Comparison of ENCODE assay signal across 19 mouse cellular contexts in the genomic region with DNA sequence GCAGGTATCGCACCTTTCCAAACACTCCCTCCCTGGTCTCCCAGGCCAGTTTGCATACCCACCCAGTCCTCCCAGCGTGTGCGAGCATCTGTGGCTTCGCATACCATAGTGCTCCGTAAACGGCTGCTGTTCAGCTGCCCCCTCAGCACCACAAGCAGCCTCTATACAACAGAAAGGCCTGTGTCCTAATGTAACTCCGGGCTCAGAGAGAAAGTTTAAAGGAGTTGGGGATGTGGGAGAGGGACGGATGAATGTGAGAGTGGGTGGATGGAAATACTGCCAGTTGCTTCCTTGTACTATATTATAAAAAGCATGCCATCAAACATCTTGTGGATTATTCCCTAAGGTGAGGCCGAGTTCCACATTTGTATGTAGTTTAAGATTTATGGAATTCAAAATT.
"Had no signal": no experiment of that assay in that cellular context is flagged by ENCODE, and none has a peak within 500 bp of the region (broad histone marks: within the 10 kb centered on the region; RNA-seq: fewer than 3 reads in every experiment).

No protein-coding gene starts in this region.

- H3K4me3 ChIP-seq: kidney, embryonic 15.5 days; limb, embryonic 15.5 days; liver, embryonic 13.5 days; lung, embryonic 15.5 days; megakaryocyte, embryonic 14.5 days; midbrain, embryonic 12.5 days; neural tube, embryonic 13.5 days had no signal

- H3K4me2 ChIP-seq: kidney, embryonic 15.5 days; limb, embryonic 15.5 days; liver, embryonic 13.5 days; lung, embryonic 15.5 days; midbrain, embryonic 12.5 days; neural tube, embryonic 13.5 days had no signal

- H3K9ac ChIP-seq: kidney, embryonic 15.5 days; limb, embryonic 15.5 days; liver, embryonic 13.5 days; liver, postnatal 0 days; lung, embryonic 15.5 days; midbrain, embryonic 12.5 days; neural tube, embryonic 13.5 days had no signal

- H3K27ac ChIP-seq: kidney, embryonic 15.5 days; liver, embryonic 13.5 days; macrophage; midbrain, embryonic 12.5 days; neural tube, embryonic 13.5 days had no signal

- ATAC-seq: midbrain, embryonic 16.5 days had no signal

- H3K36me3 ChIP-seq: kidney, embryonic 15.5 days; limb, embryonic 15.5 days; liver, embryonic 13.5 days; lung, embryonic 15.5 days; midbrain, embryonic 12.5 days; neural tube, embryonic 13.5 days had no signal

- H3K27me3 ChIP-seq: kidney, embryonic 15.5 days; limb, embryonic 15.5 days; liver, embryonic 13.5 days; lung, embryonic 15.5 days; midbrain, embryonic 12.5 days; neural tube, embryonic 13.5 days had no signal

- H3K4me1 ChIP-seq: megakaryocyte, embryonic 14.5 days had no signal

- DNase-seq: kidney, adult 2 months; kidney, postnatal 14 days; layer of hippocampus, postnatal 36 days; liver, embryonic 13.5 days; liver, postnatal 0 days; lung, postnatal 14 days; retina, postnatal 1 day; right cerebral cortex, postnatal 4 days; spleen, adult 18-20 months; thymus, adult 18-20 months; thymus, postnatal 25 days had no signal

- H3K9me3 ChIP-seq: kidney, embryonic 15.5 days; limb, embryonic 15.5 days; liver, embryonic 13.5 days; lung, embryonic 15.5 days; megakaryocyte, embryonic 14.5 days; midbrain, embryonic 12.5 days; neural tube, embryonic 13.5 days had no signal
